Mouse (Mus musculus): ENCODE measurements around the gene Cog5. TPM values are rescaled to one million over a fixed set of nuclear protein-coding genes. Genes with fewer than 3 reads are reported as not detected.
"Not testable (repeated sequence)": the region's sequence is repeated elsewhere in the genome, so short reads cannot be mapped to it uniquely, and the experiment has no call there.

Gene Cog5
- 30.2 and 35.6 TPM in 2 replicates for polyA plus RNA-seq (2014; fragmentation: Nextera tagmentation; extraction: Ambion mirVana)

DNA sequence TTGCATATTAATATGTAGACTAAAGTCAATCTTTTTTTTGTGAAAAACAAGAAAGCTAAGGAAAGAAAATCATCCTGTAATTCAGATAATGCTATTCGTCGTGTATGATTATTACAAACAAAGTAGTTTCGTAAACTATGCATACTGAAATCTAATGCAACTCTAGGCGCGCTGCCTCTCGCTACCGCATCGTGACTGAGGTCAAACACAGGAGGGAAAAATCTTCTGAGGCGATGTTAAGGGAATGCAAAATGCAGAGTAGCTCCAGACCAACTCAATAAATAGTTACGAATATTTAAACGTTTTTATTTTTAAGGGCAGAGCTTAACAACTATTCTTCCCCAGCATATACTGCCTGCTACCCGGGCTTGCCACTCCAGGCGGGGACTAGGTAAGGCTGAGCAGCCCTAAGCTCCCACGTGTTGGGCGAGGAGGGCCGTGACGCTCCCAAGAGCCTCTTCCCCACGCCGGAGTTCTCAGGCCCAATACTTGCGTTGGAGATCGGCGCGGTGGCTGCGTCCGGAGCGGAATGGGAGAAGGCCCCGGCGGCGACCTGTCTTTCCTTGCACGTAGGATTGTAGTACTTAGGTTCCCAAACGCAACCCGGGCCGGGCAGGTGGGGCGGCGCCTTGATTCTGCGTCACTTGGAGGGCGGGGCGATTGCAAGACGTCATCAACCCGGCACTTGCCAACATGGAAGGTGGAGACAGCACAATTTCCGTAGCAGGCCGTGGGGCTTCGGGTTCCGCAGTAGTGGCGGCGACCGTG is at the start of gene Cog5, which contains the start of gene Dus4l:
TSS of gene Cog5 (plus strand) at position 673 of the 768 bp plus-strand sequence.
TSS of gene Dus4l (minus strand) at position 630 of the 768 bp plus-strand sequence.
- Histone ChIP-seq H3K36me3 (ENCODE audit: control insufficient read depth, insufficient read depth, low read length) (no peaks in the 10 kb centered on the region), H3K27ac (replicated peaks; ENCODE audit: low read depth, low read length) (peak within 1 kb of the TSS; percentile 78), H3K27me3 (ENCODE audit: control insufficient read depth, insufficient read depth, low read length) (no peaks in the 10 kb centered on the region), H3K9ac (replicated peaks; ENCODE audit: low read length) (peak within 1 kb of the TSS; percentile 73), H3K4me1 (ENCODE audit: control insufficient read depth, insufficient read depth, low read length) (peaks cover 5% of the 10 kb centered on the region; the same call in 1 of the 2 replicates), H3K4me2 (ENCODE audit: low read length) (peak within 1 kb of the TSS; percentile 81), H3K9me3 (ENCODE audit: control insufficient read depth, low read length) (no peaks in the 10 kb centered on the region), H3K4me3 (replicated peaks; ENCODE audit: low read depth, low read length) (peak within 1 kb of the TSS; percentile 89)
- under 1% methylated on average over 47 of the region's 47 CpGs for WGBS
- ATAC-seq (ENCODE audit: low FRiP score, low TSS enrichment): peak; percentile 97
- DNase-seq: peak; percentile 95

GRCm38 (mm10) chr12:31604894-31605293 is 49.8 kb upstream of the Cog5 start:
- DNase-seq (no peak), ATAC-seq (ENCODE audit: low FRiP score, low TSS enrichment) (no peak)
- H3K27ac ChIP-seq (replicated peaks; ENCODE audit: low read depth, low read length): no peak overlapping the region
- H3K4me1 ChIP-seq (ENCODE audit: control insufficient read depth, insufficient read depth, low read length): no peaks in the 10 kb centered on the region
- no peak overlapping the region for H3K4me2 ChIP-seq (ENCODE audit: low read length)
- WGBS: 93% methylated on average over 3 of the region's 3 CpGs
- H3K9me3 ChIP-seq (ENCODE audit: control insufficient read depth, low read length): no peaks in the 10 kb centered on the region
- no peaks in the 10 kb centered on the region for H3K27me3 ChIP-seq (ENCODE audit: control insufficient read depth, insufficient read depth, low read length)
- no peak overlapping the region for H3K9ac ChIP-seq (replicated peaks; ENCODE audit: low read length)
- no peak overlapping the region for H3K4me3 ChIP-seq (replicated peaks; ENCODE audit: low read depth, low read length)
- H3K36me3 ChIP-seq (ENCODE audit: control insufficient read depth, insufficient read depth, low read length): no peaks in the 10 kb centered on the region

DNA sequence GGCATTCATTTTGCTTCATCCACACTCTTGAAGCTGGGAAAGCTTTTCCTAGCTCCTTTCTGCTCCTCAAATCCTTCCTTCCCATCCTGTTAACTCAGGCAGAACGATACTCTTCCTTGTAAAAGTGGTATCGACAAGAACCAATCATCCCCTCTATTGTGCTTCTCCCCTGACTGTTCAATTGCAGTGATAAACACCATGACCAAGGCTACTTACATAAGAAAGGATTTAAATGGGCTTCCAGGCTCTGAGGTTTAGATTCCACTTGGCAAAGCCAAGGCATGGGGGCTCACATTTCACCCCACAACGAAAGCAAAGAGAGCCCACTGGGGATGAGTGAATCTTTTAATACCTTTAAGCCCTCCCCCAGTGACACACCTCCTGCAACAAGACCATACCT is 46.5 kb upstream of the Cog5 start:
- Histone ChIP-seq H3K4me3 (replicated peaks; ENCODE audit: low read depth, low read length) (no peak overlapping the region), H3K27ac (replicated peaks; ENCODE audit: low read depth, low read length) (no peak overlapping the region), H3K4me2 (ENCODE audit: low read length) (no peak overlapping the region), H3K9me3 (ENCODE audit: control insufficient read depth, low read length) (no peaks in the 10 kb centered on the region), H3K9ac (replicated peaks; ENCODE audit: low read length) (no peak overlapping the region), H3K36me3 (ENCODE audit: control insufficient read depth, insufficient read depth, low read length) (no peaks in the 10 kb centered on the region), H3K27me3 (ENCODE audit: control insufficient read depth, insufficient read depth, low read length) (no peaks in the 10 kb centered on the region), H3K4me1 (ENCODE audit: control insufficient read depth, insufficient read depth, low read length) (no peaks in the 10 kb centered on the region)
- 3% methylated on average over 3 of the region's 3 CpGs for WGBS
- DNase-seq (no peak), ATAC-seq (ENCODE audit: low FRiP score, low TSS enrichment) (no peak)

- no peak overlapping the region for H3K4me2 ChIP-seq (ENCODE audit: low read length)
- no peak overlapping the region for H3K9ac ChIP-seq (replicated peaks; ENCODE audit: low read length)
- 53% methylated on average over 4 of the region's 4 CpGs for WGBS
- no peaks in the 10 kb centered on the region for H3K4me1 ChIP-seq (ENCODE audit: control insufficient read depth, insufficient read depth, low read length)
- no peaks in the 10 kb centered on the region for H3K27me3 ChIP-seq (ENCODE audit: control insufficient read depth, insufficient read depth, low read length)
- H3K9me3 ChIP-seq (ENCODE audit: control insufficient read depth, low read length): no peaks in the 10 kb centered on the region
- H3K4me3 ChIP-seq (replicated peaks; ENCODE audit: low read depth, low read length): no peak overlapping the region
- 0 out of 2 replicates have a peak, but pooled peaks cover 3% of the 10 kb centered on the region for H3K36me3 ChIP-seq (ENCODE audit: control insufficient read depth, insufficient read depth, low read length)
- no peak for DNase-seq
- no peak overlapping the region for H3K27ac ChIP-seq (replicated peaks; ENCODE audit: low read depth, low read length)
- ATAC-seq (ENCODE audit: low FRiP score, low TSS enrichment): no peak
These were observed 41.3 kb upstream of the Cog5 start for GRCm38 (mm10) chr12:31613353-31613752.

DNA sequence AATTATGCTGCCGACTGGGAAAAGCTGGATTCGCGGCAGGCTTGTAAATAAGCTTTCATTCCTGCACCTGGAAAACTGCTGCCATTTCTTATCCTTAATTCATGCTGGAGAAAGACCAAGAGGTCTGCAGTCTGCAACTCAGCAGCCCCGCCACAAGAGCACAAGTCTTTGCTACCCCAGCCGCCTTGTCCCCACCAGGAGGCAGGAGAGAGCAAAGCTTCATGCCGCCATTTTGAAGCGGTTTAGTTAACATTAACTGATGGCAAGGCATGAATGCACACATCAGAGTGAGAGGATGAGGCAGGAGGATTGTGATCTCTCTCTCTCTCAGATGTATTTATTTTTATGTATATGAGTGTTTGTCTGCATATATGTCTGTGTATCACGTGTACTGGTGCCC is 34.6 kb upstream of the Cog5 start:
- WGBS: 84% methylated on average over 8 of the region's 8 CpGs
- Histone ChIP-seq H3K4me3 (replicated peaks; ENCODE audit: low read depth, low read length) (no peak overlapping the region), H3K27me3 (ENCODE audit: control insufficient read depth, insufficient read depth, low read length) (no peaks in the 10 kb centered on the region), H3K9me3 (ENCODE audit: control insufficient read depth, low read length) (no peaks in the 10 kb centered on the region), H3K9ac (replicated peaks; ENCODE audit: low read length) (no peak overlapping the region), H3K36me3 (ENCODE audit: control insufficient read depth, insufficient read depth, low read length) (0 out of 2 replicates have a peak, but pooled peaks cover 8% of the 10 kb centered on the region), H3K4me2 (ENCODE audit: low read length) (no peak overlapping the region), H3K4me1 (ENCODE audit: control insufficient read depth, insufficient read depth, low read length) (no peaks in the 10 kb centered on the region), H3K27ac (replicated peaks; ENCODE audit: low read depth, low read length) (no peak overlapping the region)
- ATAC-seq (ENCODE audit: low FRiP score, low TSS enrichment) (no peak), DNase-seq (no peak)

- no peak for ATAC-seq (ENCODE audit: low FRiP score, low TSS enrichment)
- no peak overlapping the region for H3K27ac ChIP-seq (replicated peaks; ENCODE audit: low read depth, low read length)
- H3K4me3 ChIP-seq (replicated peaks; ENCODE audit: low read depth, low read length): no peak overlapping the region
- no peaks in the 10 kb centered on the region for H3K4me1 ChIP-seq (ENCODE audit: control insufficient read depth, insufficient read depth, low read length)
- H3K9ac ChIP-seq (replicated peaks; ENCODE audit: low read length): no peak overlapping the region
- H3K4me2 ChIP-seq (ENCODE audit: low read length): no peak overlapping the region
- H3K27me3 ChIP-seq (ENCODE audit: control insufficient read depth, insufficient read depth, low read length): no peaks in the 10 kb centered on the region
- no peak for DNase-seq
- no peaks in the 10 kb centered on the region for H3K9me3 ChIP-seq (ENCODE audit: control insufficient read depth, low read length)
- 95% methylated on average over 1 of the region's 1 CpGs for WGBS
- H3K36me3 ChIP-seq (ENCODE audit: control insufficient read depth, insufficient read depth, low read length): 0 out of 2 replicates have a peak, but pooled peaks cover 5% of the 10 kb centered on the region
These were observed 29.7 kb upstream of the Cog5 start for GRCm38 (mm10) chr12:31625016-31625415.

GRCm38 (mm10) chr12:31628396-31628795 is 26.3 kb upstream of the Cog5 start:
- not testable (repeated sequence) for H3K27me3 ChIP-seq (ENCODE audit: control insufficient read depth, insufficient read depth, low read length); H3K27ac ChIP-seq (replicated peaks; ENCODE audit: low read depth, low read length); H3K9me3 ChIP-seq (ENCODE audit: control insufficient read depth, low read length); H3K4me2 ChIP-seq (ENCODE audit: low read length); ATAC-seq (ENCODE audit: low FRiP score, low TSS enrichment); DNase-seq; H3K9ac ChIP-seq (replicated peaks; ENCODE audit: low read length); H3K4me1 ChIP-seq (ENCODE audit: control insufficient read depth, insufficient read depth, low read length); H3K36me3 ChIP-seq (ENCODE audit: control insufficient read depth, insufficient read depth, low read length); H3K4me3 ChIP-seq (replicated peaks; ENCODE audit: low read depth, low read length)
- WGBS: 92% methylated on average over 9 of the region's 9 CpGs

DNA sequence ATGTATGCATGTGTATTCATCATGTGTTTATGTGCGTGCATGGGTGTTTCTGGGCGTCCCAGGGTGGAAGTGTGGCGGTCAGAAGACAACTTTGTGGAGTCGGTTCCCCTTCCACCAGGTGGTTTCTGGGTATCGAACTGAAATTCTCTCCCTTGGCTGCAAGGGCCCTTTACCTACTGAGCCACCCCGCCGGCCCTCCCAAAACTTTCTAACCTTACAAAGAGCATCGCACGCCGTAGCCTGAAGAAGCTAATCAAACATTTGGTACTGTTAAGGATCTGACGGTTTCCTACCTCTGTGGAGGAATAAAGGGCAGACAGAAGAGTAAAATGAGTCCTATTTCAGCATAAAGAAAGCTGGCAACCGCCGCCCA is 20.7 kb upstream of the Cog5 start:
- Histone ChIP-seq H3K4me1 (ENCODE audit: control insufficient read depth, insufficient read depth, low read length) (peaks cover 4% of the 10 kb centered on the region; the same call in 1 of the 2 replicates), H3K27me3 (ENCODE audit: control insufficient read depth, insufficient read depth, low read length) (no peaks in the 10 kb centered on the region), H3K27ac (replicated peaks; ENCODE audit: low read depth, low read length) (no peak overlapping the region; the same call in 1 of the 2 replicates), H3K4me3 (replicated peaks; ENCODE audit: low read depth, low read length) (peak overlapping the region; percentile 54), H3K36me3 (ENCODE audit: control insufficient read depth, insufficient read depth, low read length) (no peaks in the 10 kb centered on the region), H3K9me3 (ENCODE audit: control insufficient read depth, low read length) (no peaks in the 10 kb centered on the region), H3K4me2 (ENCODE audit: low read length) (peak overlapping the region; percentile 79), H3K9ac (replicated peaks; ENCODE audit: low read length) (peak overlapping the region; percentile 78)
- DNase-seq (no peak), ATAC-seq (ENCODE audit: low FRiP score, low TSS enrichment) (peak; percentile 28; the same call in 1 of the 2 replicates)
- WGBS: 8% methylated on average over 13 of the region's 13 CpGs
